In the genomic region with DNA sequence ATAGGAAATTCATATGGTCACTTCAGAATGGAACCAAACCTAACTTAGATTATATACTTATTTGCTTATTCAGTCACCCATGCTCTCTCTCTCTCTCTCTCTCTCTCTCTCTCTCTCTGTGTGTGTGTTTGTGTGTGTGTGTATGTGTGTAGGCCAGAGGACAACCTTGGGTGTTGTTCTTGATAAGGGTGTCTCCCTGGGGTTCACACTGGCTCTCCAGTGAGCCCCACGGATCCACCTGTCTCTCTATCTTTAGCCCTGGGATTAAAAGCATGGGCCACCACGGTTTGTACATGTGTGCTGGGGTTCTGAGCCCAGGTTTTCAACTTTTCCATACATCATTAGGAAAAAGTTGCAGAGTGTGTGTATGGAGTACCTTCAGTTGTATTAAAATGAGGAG, we compare ENCODE assay signal across 19 mouse cellular contexts. TPM values are rescaled to one million over a fixed set of nuclear protein-coding genes. Genes with fewer than 3 reads are reported as not detected.
DNase-seq lines count a peak whose midpoint lies in the region; ATAC-seq and TF ChIP-seq lines count a peak whose summit lies in the region.
"Had no signal": no experiment of that assay in that cellular context is flagged by ENCODE, and none has a peak within 500 bp of the region (broad histone marks: within the 10 kb centered on the region; RNA-seq: fewer than 3 reads in every experiment).

No protein-coding gene starts in this region.

- no peak overlapping the region for H3K9ac ChIP-seq in midbrain, embryonic 15.5 days
- H3K9ac ChIP-seq in midbrain, postnatal 0 days (replicated peaks; ENCODE audit: low read length, poor library complexity, severe bottlenecking) = no peak overlapping the region
- H3K9ac ChIP-seq in liver, embryonic 14.5 days (replicated peaks) = peak overlapping the region; percentile 52
- H3K9ac ChIP-seq: heart, embryonic 13.5 days; limb, embryonic 15.5 days had no signal

- H3K27me3 ChIP-seq in midbrain, embryonic 15.5 days (replicated peaks) = no peaks in the 10 kb centered on the region
- H3K27me3 ChIP-seq in midbrain, postnatal 0 days (ENCODE audit: insufficient read depth, low read length) = no peaks in the 10 kb centered on the region
- H3K27me3 ChIP-seq in liver, embryonic 14.5 days (ENCODE audit: control insufficient read depth, insufficient read depth, low read length) = no peaks in the 10 kb centered on the region
- H3K27me3 ChIP-seq: heart, embryonic 13.5 days; limb, embryonic 15.5 days had no signal

- H3K4me2 ChIP-seq in midbrain, embryonic 15.5 days = no peak overlapping the region
- no peak overlapping the region for H3K4me2 ChIP-seq in midbrain, postnatal 0 days (ENCODE audit: low read depth, low read length, poor library complexity, severe bottlenecking)
- peak overlapping the region; percentile 37 for H3K4me2 ChIP-seq in liver, embryonic 14.5 days (ENCODE audit: low read depth)
- H3K4me2 ChIP-seq: limb, embryonic 15.5 days had no signal

- peak; percentile 49 for DNase-seq in heart, adult 11 months
- no peak for DNase-seq in heart, adult 8-10 months (ENCODE audit: low spot score)
- no peak for DNase-seq in midbrain, postnatal 0 days (ENCODE audit: low spot score)
- DNase-seq in liver, embryonic 14.5 days (ENCODE audit: low read depth in 3 of 3, low spot score in 3 of 3) = no peak
- DNase-seq in frontal cortex, adult 2 months (ENCODE audit: extremely low spot score in 1 of 2, low spot score in 1 of 2) = no peak
- DNase-seq: adrenal gland, postnatal 10 days; cerebellum, adult 9-10 months; kidney, adult 18-20 months; layer of hippocampus, postnatal 36 days; right cerebral cortex, adult 18-20 months; thymus, postnatal 14 days had no signal

- no peak for ATAC-seq in midbrain, embryonic 15.5 days (replicated peaks)
- ATAC-seq in midbrain, postnatal 0 days (ENCODE audit: low FRiP score) = no peak
- ATAC-seq in liver, embryonic 14.5 days (ENCODE audit: insufficient read depth) = peak; percentile 79
- ATAC-seq in frontal cortex, adult (ENCODE audit: low TSS enrichment) = no peak
- ATAC-seq: activated CD4-positive, CD25-positive, alpha-beta regulatory T cell, adult 4 months had no signal

- H3K27ac ChIP-seq in midbrain, embryonic 15.5 days = peak overlapping the region; percentile 78
- no peak overlapping the region; the same call in 1 of the 2 replicates for H3K27ac ChIP-seq in midbrain, postnatal 0 days (ENCODE audit: low read depth, low read length)
- H3K27ac ChIP-seq in liver, embryonic 14.5 days = peak overlapping the region; percentile 77
- H3K27ac ChIP-seq: heart, embryonic 13.5 days; kidney, postnatal 0 days; limb, embryonic 15.5 days had no signal

- TF ChIP-seq EP300 in liver, embryonic 14.5 days (IDR thresholded peaks at IDR 0.05; ENCODE audit: low read depth) = 0 out of 2 replicates have a peak, but pooled peaks have one; percentile 17

- TF ChIP-seq CTCF in midbrain, postnatal 0 days (IDR thresholded peaks at IDR 0.05) = no peak
- no peak for TF ChIP-seq CTCF in liver, embryonic 14.5 days (IDR thresholded peaks at IDR 0.05; ENCODE audit: low read depth)

- WGBS in midbrain, embryonic 15.5 days = 68% methylated on average over 2 of the region's 2 CpGs
- 76% methylated on average over 2 of the region's 2 CpGs for WGBS in midbrain, postnatal 0 days
- 26% methylated on average over 2 of the region's 2 CpGs for WGBS in liver, embryonic 14.5 days (ENCODE audit: insufficient replicate concordance)

- H3K4me3 ChIP-seq in midbrain, embryonic 15.5 days = no peak overlapping the region
- H3K4me3 ChIP-seq in midbrain, postnatal 0 days (ENCODE audit: low read depth, low read length) = no peak overlapping the region
- no peak overlapping the region for H3K4me3 ChIP-seq in liver, embryonic 14.5 days (ENCODE audit: insufficient read depth in 1 of 2, low read depth in 2 of 2, low read length in 2 of 2)
- H3K4me3 ChIP-seq: erythroblast, embryonic 14.5 days; heart, embryonic 13.5 days; limb, embryonic 15.5 days had no signal

- H3K4me1 ChIP-seq in midbrain, embryonic 15.5 days = peaks cover 24% of the 10 kb centered on the region
- peaks cover 2% of the 10 kb centered on the region; the same call in 1 of the 2 replicates for H3K4me1 ChIP-seq in midbrain, postnatal 0 days (ENCODE audit: insufficient read depth, low read length)
- H3K4me1 ChIP-seq in liver, embryonic 14.5 days (replicated peaks; ENCODE audit: control insufficient read depth in 2 of 2, insufficient read depth in 2 of 2, low read length in 1 of 2) = peaks cover 43 to 51% of the 10 kb centered on the region in 2 experiments

- no peaks in the 10 kb centered on the region for H3K36me3 ChIP-seq in midbrain, embryonic 15.5 days (replicated peaks)
- no peaks in the 10 kb centered on the region for H3K36me3 ChIP-seq in midbrain, postnatal 0 days (ENCODE audit: insufficient read depth, low read length)
- H3K36me3 ChIP-seq in liver, embryonic 14.5 days (replicated peaks; ENCODE audit: control insufficient read depth, insufficient read depth, low read depth) = peaks cover 5% of the 10 kb centered on the region
- H3K36me3 ChIP-seq: G1E; heart, embryonic 13.5 days; limb, embryonic 15.5 days had no signal

- no peaks in the 10 kb centered on the region for H3K9me3 ChIP-seq in midbrain, embryonic 15.5 days
- H3K9me3 ChIP-seq in midbrain, postnatal 0 days (ENCODE audit: low read length) = no peaks in the 10 kb centered on the region
- H3K9me3 ChIP-seq in liver, embryonic 14.5 days (ENCODE audit: control insufficient read depth, low read length) = no peaks in the 10 kb centered on the region
- H3K9me3 ChIP-seq: G1E; heart, embryonic 13.5 days; limb, embryonic 15.5 days had no signal

RNA-seq across cellular contexts. Expression of a gene that starts 41.9 kb away (rescaled TPM):
- total RNA-seq in heart, adult 8-10 months (2022) = 10 to 100 TPM in 1 of 4 experiments, 1 to 10 TPM in 3; 2.2 to 12.2 (median 3.4) TPM
- polyA plus RNA-seq in midbrain, embryonic 15.5 days (2015; fragmentation: Nextera tagmentation; extraction: Ambion mirVana) = 787 and 795 TPM in 2 replicates
- 609 and 613 TPM in 2 replicates for total RNA-seq in midbrain, postnatal 0 days (2014; rRNA removed)
- polyA plus RNA-seq in midbrain, postnatal 0 days (2015; fragmentation: Nextera tagmentation; extraction: Ambion mirVana) = 326 TPM in 2 replicates
- polyA plus RNA-seq in liver, embryonic 14.5 days (2012; rRNA removed) = 977 and 1,014 TPM in 2 replicates
- 1,175 and 1,210 TPM in 2 replicates for polyA plus RNA-seq in liver, embryonic 14.5 days (2014; fragmentation: Nextera tagmentation; extraction: Ambion mirVana)
- polyA plus RNA-seq in frontal cortex, adult 2 months (2012; rRNA removed) = 42.8 and 43.2 TPM in 2 replicates
